Mouse (Mus musculus): ENCODE measurements around the gene Mrpl20. TPM values are rescaled to one million over a fixed set of nuclear protein-coding genes. Genes with fewer than 3 reads are reported as not detected.

Mrpl20 gene
- polyA plus RNA-seq, 1 experiment from 2014 or later, result 313 TPM

DNA sequence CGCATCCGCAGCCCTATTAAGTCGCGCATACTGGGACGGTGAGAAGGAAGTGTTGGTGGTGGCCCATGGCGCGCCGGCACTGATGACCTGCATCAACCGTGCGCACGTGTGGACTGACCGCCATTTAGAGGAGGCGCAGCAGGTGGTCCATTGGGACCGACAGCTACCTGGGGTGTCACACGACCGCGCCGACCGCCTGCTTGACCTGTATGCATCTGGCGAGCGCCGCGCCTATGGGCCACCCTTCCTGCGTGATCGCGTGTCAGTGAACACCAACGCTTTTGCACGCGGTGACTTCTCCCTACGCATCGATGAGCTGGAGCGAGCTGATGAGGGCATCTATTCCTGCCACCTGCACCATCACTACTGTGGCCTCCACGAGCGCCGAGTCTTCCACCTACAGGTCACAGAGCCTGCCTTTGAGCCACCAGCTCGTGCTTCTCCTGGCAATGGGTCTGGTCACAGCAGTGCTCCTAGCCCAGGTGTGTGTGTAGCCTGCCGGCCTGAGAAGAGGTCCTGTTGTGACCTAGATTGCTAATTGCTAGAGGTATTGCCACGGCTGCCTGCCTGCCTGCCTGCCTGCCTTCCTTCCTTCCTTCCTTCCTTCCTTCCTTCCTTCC lies 39.1 kb downstream of the Mrpl20 start:
- H3K27ac ChIP-seq (ENCODE audit: low read depth, low read length), result no peak overlapping the region
- WGBS, result 35% methylated on average over 38 of the region's 38 CpGs
- ATAC-seq (no peak), DNase-seq (ENCODE audit: low spot score) (no peak)
- H3K4me1 ChIP-seq (ENCODE audit: control insufficient read depth, insufficient read depth, low read length), result peaks cover 17% of the 10 kb centered on the region
- H3K4me3 ChIP-seq (ENCODE audit: low read depth, low read length), result no peak overlapping the region
- H3K36me3 ChIP-seq (ENCODE audit: control insufficient read depth, insufficient read depth, low read length), result no peaks in the 10 kb centered on the region
- H3K9me3 ChIP-seq (replicated peaks; ENCODE audit: control insufficient read depth, low read length), result no peaks in the 10 kb centered on the region
- H3K9ac ChIP-seq (ENCODE audit: low read length), result no peak overlapping the region
- H3K4me2 ChIP-seq (ENCODE audit: low read length), result peak overlapping the region; percentile 53
- 0 out of 2 replicates have a peak, but pooled peaks cover 3% of the 10 kb centered on the region for H3K27me3 ChIP-seq (replicated peaks; ENCODE audit: control insufficient read depth, insufficient read depth, low read length)

DNA sequence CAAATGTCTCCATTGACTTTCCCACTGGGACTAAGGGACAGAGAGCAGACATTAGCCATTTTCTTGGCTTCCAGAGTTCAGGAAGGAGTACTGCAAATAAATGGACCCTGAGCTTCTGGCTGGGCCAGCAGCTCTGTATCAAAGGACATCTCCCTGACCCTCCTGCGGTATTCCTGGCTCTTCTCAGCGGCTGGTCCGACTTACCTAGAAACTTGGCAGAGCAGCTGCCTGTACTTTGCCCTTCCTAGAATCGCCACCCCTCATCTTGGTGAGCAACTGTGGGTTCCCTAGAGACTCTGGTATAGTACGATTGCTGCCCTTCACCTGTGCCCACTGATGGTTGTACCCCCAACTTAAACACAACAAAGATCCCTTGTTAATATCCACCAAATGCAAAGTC lies 40.6 kb downstream of the Mrpl20 start:
- H3K4me2 ChIP-seq (ENCODE audit: low read length), result no peak overlapping the region
- ATAC-seq (no peak), DNase-seq (ENCODE audit: low spot score) (no peak)
- H3K4me1 ChIP-seq (ENCODE audit: control insufficient read depth, insufficient read depth, low read length), result peaks cover 22% of the 10 kb centered on the region
- 0 out of 2 replicates have a peak, but pooled peaks cover 3% of the 10 kb centered on the region for H3K27me3 ChIP-seq (replicated peaks; ENCODE audit: control insufficient read depth, insufficient read depth, low read length)
- no peak overlapping the region for H3K4me3 ChIP-seq (ENCODE audit: low read depth, low read length)
- no peak overlapping the region for H3K9ac ChIP-seq (ENCODE audit: low read length)
- no peaks in the 10 kb centered on the region for H3K36me3 ChIP-seq (ENCODE audit: control insufficient read depth, insufficient read depth, low read length)
- no peak overlapping the region for H3K27ac ChIP-seq (ENCODE audit: low read depth, low read length)
- H3K9me3 ChIP-seq (replicated peaks; ENCODE audit: control insufficient read depth, low read length), result no peaks in the 10 kb centered on the region
- whole genome bisulfite sequencing, result 81% methylated on average over 5 of the region's 5 CpGs

DNA sequence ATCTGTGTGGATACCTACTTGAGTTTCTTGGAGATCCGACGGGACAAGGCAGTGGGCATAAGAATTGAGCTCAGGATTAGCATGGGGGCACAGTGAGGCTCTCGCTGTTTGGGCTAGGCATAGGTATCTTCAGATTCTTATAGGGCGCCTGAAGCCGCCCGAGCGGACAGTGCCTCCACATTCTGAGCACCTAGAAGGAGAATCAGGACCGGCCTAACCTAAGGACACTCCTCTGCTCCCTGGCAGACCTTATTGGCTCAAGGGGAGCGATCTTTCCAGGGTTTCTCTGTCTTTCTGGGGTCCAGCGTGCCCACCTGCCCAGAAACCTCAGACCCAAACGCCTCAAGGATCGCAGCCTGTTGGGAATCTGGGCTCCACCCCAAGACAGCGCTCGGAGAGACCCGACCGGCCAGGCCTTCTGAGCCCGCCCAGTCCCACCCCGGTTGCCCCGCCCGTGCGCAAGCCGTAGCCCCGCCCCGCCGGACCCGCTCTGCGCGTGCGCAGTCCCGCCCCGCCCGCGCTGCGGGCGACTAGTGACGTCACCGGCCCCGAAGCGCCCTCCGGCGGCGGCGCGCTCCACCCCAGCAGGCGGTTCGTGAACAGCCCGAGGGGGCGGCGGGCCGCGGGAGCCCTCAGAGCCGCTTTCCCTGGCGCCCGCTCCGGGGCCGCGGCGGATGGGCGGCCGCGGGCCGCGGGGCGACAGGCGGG lies 44.3 kb downstream of the Mrpl20 start, which contains the start of gene Dvl1:
Dvl1 (plus strand) TSS at position 532 of the 708 bp plus-strand sequence.
- peak; percentile 92 for ATAC-seq
- H3K27ac ChIP-seq (ENCODE audit: low read depth, low read length), result peak within 1 kb of the TSS; percentile 65
- peaks cover 24% of the 10 kb centered on the region for H3K4me1 ChIP-seq (ENCODE audit: control insufficient read depth, insufficient read depth, low read length)
- no peaks in the 10 kb centered on the region for H3K36me3 ChIP-seq (ENCODE audit: control insufficient read depth, insufficient read depth, low read length)
- H3K27me3 ChIP-seq (replicated peaks; ENCODE audit: control insufficient read depth, insufficient read depth, low read length), result no peaks in the 10 kb centered on the region
- 4% methylated on average over 35 of the region's 65 CpGs for WGBS
- H3K4me2 ChIP-seq (ENCODE audit: low read length), result peak within 1 kb of the TSS; percentile 94
- H3K9me3 ChIP-seq (replicated peaks; ENCODE audit: control insufficient read depth, low read length), result no peaks in the 10 kb centered on the region
- peak; percentile 92 for DNase-seq (ENCODE audit: low spot score)
- peak within 1 kb of the TSS; percentile 83 for H3K4me3 ChIP-seq (ENCODE audit: low read depth, low read length)
- H3K9ac ChIP-seq (ENCODE audit: low read length), result peak within 1 kb of the TSS; percentile 89

DNA sequence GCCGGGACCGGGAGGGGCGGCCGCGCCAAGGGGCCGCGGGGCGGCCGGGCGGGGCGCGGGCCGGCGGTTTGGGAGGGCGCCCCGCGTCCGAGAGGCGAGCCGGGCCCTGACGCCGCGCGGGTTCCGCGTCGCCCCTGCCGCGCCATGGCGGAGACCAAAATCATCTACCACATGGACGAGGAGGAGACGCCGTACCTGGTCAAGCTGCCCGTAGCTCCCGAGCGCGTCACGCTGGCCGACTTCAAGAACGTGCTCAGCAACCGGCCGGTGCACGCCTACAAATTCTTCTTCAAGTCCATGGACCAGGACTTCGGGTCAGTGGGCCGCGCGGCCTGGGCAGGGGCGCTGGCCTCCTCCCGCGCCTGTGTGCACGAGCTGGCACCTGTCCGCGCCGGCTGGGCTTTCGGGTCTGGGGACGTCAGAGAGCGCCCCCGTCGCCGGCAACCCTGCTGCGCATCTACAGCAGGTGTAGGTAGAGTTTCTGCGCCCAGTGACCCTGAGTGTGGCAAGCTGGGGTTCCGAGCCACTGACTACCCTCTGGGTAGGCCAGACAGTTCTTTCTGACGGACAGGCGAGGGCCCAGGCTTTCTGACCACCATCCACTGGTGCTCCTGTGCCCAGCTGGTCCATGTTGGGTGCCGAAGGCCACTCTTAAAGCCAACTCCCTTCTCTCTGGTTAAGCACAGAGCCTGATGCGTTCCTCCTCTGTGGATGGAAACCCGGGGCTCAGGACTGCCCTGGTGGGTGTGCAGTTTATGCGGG lies 45.1 kb downstream of the Mrpl20 start:
- Histone ChIP-seq H3K9me3 (replicated peaks; ENCODE audit: control insufficient read depth, low read length) (no peaks in the 10 kb centered on the region), H3K36me3 (ENCODE audit: control insufficient read depth, insufficient read depth, low read length) (no peaks in the 10 kb centered on the region), H3K27me3 (replicated peaks; ENCODE audit: control insufficient read depth, insufficient read depth, low read length) (no peaks in the 10 kb centered on the region), H3K27ac (ENCODE audit: low read depth, low read length) (peak overlapping the region; percentile 65), H3K4me2 (ENCODE audit: low read length) (peak overlapping the region; percentile 94), H3K4me3 (ENCODE audit: low read depth, low read length) (peak overlapping the region; percentile 83), H3K4me1 (ENCODE audit: control insufficient read depth, insufficient read depth, low read length) (peaks cover 24% of the 10 kb centered on the region), H3K9ac (ENCODE audit: low read length) (peak overlapping the region; percentile 89)
- DNase-seq (ENCODE audit: low spot score) (peak; percentile 23), ATAC-seq (no peak; the same call in none of the 2 replicates)
- 1% methylated on average over 68 of the region's 69 CpGs for WGBS

DNA sequence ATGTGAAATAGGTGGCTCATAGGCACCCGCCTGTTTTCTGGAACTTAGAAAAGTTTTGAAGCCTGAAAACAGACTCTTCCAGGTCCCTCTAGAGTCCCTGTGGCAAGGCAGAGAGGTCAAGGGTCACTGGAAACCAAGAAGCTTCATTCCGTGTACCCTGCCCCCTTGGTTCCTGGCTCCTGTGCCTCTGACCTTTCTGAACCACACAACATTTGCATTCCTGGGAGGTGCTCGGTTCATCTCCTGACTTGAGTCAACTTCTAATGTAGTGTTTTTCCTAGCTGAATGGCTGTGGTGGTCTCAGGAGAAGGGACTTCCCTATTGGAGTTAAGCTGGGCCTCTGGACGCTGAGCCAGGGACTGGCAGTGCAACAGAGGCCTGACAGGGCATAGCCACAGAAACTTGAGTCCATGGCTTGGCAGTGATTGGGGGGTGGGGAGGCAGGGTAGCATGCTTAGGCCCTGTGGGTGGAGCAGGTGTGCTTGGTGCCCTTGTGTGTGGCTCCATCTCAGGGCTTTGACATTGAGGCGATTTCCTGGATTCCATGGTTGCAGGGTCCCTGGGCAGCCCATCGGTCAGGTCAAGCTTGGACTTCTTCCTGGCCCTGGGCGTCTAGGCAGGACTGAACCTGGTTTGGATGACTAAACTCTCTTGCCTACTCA lies 45.9 kb downstream of the Mrpl20 start:
- 58% methylated on average over 7 of the region's 7 CpGs for WGBS
- ATAC-seq (no peak), DNase-seq (ENCODE audit: low spot score) (no peak)
- no peaks in the 10 kb centered on the region for H3K9me3 ChIP-seq (replicated peaks; ENCODE audit: control insufficient read depth, low read length)
- H3K4me1 ChIP-seq (ENCODE audit: control insufficient read depth, insufficient read depth, low read length), result peaks cover 24% of the 10 kb centered on the region
- H3K4me3 ChIP-seq (ENCODE audit: low read depth, low read length), result peak overlapping the region; percentile 83
- H3K9ac ChIP-seq (ENCODE audit: low read length), result peak overlapping the region; percentile 89
- no peaks in the 10 kb centered on the region for H3K27me3 ChIP-seq (replicated peaks; ENCODE audit: control insufficient read depth, insufficient read depth, low read length)
- peak overlapping the region; percentile 94 for H3K4me2 ChIP-seq (ENCODE audit: low read length)
- H3K36me3 ChIP-seq (ENCODE audit: control insufficient read depth, insufficient read depth, low read length), result peaks cover 5% of the 10 kb centered on the region; the same call in 1 of the 2 replicates
- H3K27ac ChIP-seq (ENCODE audit: low read depth, low read length), result no peak overlapping the region

DNA sequence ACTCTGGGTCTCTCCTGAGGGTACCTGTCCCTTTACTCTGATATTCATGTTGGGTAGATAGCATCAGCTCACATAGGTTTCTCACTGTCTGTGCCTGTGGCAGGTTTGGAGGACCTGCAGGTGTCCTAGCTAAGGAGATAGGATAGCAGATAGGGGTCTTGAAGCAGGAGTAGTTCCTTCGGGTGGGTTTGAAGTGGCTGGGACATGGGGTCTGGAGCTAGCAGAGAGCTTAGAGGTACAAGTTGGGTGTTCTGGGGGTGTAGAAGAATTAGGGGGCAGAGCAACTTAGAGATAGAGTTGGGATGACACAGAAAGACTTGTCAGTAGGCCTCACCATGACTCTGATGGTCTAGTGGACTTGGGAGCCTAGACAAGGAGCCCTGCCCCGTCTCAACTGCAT lies 46.7 kb downstream of the Mrpl20 start:
- Histone ChIP-seq H3K4me3 (ENCODE audit: low read depth, low read length) (no peak overlapping the region), H3K4me2 (ENCODE audit: low read length) (peak overlapping the region; percentile 94; the same call in 1 of the 2 replicates), H3K27ac (ENCODE audit: low read depth, low read length) (no peak overlapping the region), H3K36me3 (ENCODE audit: control insufficient read depth, insufficient read depth, low read length) (peaks cover 14% of the 10 kb centered on the region), H3K9me3 (replicated peaks; ENCODE audit: control insufficient read depth, low read length) (no peaks in the 10 kb centered on the region), H3K4me1 (ENCODE audit: control insufficient read depth, insufficient read depth, low read length) (peaks cover 24% of the 10 kb centered on the region), H3K27me3 (replicated peaks; ENCODE audit: control insufficient read depth, insufficient read depth, low read length) (no peaks in the 10 kb centered on the region), H3K9ac (ENCODE audit: low read length) (0 out of 2 replicates have a peak overlapping the region, but pooled peaks have one; percentile 89)
- ATAC-seq (no peak), DNase-seq (ENCODE audit: low spot score) (no peak)
- WGBS, result 92% methylated on average over 2 of the region's 2 CpGs

DNA sequence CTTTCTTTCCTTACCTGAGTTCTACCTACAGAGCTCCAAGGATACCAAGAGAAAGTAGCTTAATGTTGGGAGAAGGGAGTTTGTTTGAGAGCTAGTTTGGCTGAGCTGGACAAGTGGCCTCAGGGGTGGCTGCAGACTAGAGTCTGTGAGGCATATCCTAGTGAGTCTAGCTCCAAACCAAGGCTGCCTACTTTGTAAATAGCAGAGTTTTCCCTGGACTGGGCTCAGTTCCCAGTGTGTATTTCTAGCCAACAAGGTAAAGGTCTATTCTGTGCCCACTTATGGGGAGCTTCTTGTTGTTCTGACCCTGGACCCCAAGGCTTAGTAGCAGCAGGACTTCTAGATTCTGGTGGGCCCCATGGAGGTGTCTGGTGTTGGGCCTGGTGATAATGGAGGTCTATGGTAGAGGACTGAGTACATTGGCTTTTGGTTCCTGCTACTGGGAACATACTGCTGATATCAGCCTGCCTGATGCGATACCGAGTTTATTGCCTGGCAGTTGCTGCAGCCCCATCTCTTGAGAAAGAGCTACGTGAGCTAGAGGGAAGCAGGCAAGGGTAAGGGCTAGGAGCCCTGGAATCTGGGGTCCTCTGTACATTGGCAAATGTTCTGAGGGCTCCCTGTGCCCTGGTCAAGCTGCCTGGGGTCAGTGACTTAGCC lies 47.2 kb downstream of the Mrpl20 start:
- 97% methylated on average over 3 of the region's 3 CpGs for WGBS
- H3K9me3 ChIP-seq (replicated peaks; ENCODE audit: control insufficient read depth, low read length), result no peaks in the 10 kb centered on the region
- ATAC-seq (no peak), DNase-seq (ENCODE audit: low spot score) (no peak)
- no peak overlapping the region for H3K4me3 ChIP-seq (ENCODE audit: low read depth, low read length)
- H3K36me3 ChIP-seq (ENCODE audit: control insufficient read depth, insufficient read depth, low read length), result peaks cover 19% of the 10 kb centered on the region
- H3K4me2 ChIP-seq (ENCODE audit: low read length), result no peak overlapping the region
- no peak overlapping the region for H3K27ac ChIP-seq (ENCODE audit: low read depth, low read length)
- H3K4me1 ChIP-seq (ENCODE audit: control insufficient read depth, insufficient read depth, low read length), result peaks cover 24% of the 10 kb centered on the region
- no peaks in the 10 kb centered on the region for H3K27me3 ChIP-seq (replicated peaks; ENCODE audit: control insufficient read depth, insufficient read depth, low read length)
- no peak overlapping the region for H3K9ac ChIP-seq (ENCODE audit: low read length)

DNA sequence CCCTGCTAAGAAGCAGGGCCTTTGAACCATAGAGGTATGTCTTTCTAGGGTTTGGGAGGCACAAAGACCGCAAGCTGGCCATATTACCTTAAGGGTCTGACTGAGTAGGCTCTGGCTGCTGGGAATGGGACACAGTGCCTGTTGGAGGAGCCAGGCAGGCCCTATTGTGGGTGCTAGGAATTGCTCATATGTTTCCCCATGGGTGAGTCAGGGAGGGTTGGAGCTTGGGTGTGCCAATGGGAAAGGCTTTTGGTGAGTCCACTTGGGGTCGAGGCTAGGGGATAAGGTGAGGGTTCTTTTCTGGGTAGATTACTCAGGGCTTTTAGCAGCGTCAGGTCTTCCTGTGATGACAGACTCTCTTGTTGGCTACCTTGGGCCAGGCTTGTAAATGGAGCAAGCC lies 48.7 kb downstream of the Mrpl20 start:
- no peak overlapping the region for H3K4me2 ChIP-seq (ENCODE audit: low read length)
- H3K36me3 ChIP-seq (ENCODE audit: control insufficient read depth, insufficient read depth, low read length), result peaks cover 33% of the 10 kb centered on the region
- H3K27ac ChIP-seq (ENCODE audit: low read depth, low read length), result no peak overlapping the region
- DNase-seq (ENCODE audit: low spot score) (no peak), ATAC-seq (no peak)
- H3K9me3 ChIP-seq (replicated peaks; ENCODE audit: control insufficient read depth, low read length), result no peaks in the 10 kb centered on the region
- 94% methylated on average over 3 of the region's 3 CpGs for WGBS
- H3K27me3 ChIP-seq (replicated peaks; ENCODE audit: control insufficient read depth, insufficient read depth, low read length), result no peaks in the 10 kb centered on the region
- H3K4me1 ChIP-seq (ENCODE audit: control insufficient read depth, insufficient read depth, low read length), result peaks cover 24% of the 10 kb centered on the region
- H3K4me3 ChIP-seq (ENCODE audit: low read depth, low read length), result no peak overlapping the region
- H3K9ac ChIP-seq (ENCODE audit: low read length), result no peak overlapping the region

Data from forebrain, embryonic 14.5 days (tissue).